Mouse (Mus musculus) megakaryocyte-erythroid progenitor cell, adult 5-6 weeks (primary cell): ENCODE results near the gene Rad51b. TPM values are rescaled to one million over a fixed set of nuclear protein-coding genes. Genes with fewer than 3 reads are reported as not detected.
A peak's percentile ranks its signal among the peaks of the same experiment; 100 is the strongest.

Source experiments
- ATAC-seq: replicated peaks from 2 replicates; pipeline ENCODE4 v1.8.0; 2016; ENCODE audit warnings: mild to moderate bottlenecking, inconsistent platforms; ENCODE audit not compliant: severe bottlenecking, poor library complexity, low FRiP score, low TSS enrichment
- total RNA-seq, 2 experiments: library from RNA; stranded (forward) in 1 of 2; stranded (reverse) in 1 of 2; fragments of 200-1000, 215-1000 nt in 1 of 2; fragments of >200 nt in 1 of 2; fragmentation: Nextera tagmentation in 1 of 2; gene quantifications; 2 replicates each; pipeline ENCODE4 v1.2.3; 2014 to 2017

The Rad51b gene
- total RNA-seq, 2 experiments from 2014 or later: 10.0 to 20.9 TPM

- no peak for ATAC-seq
Observed at GRCm38 (mm10) chr12:79463371-79463770, 166.3 kb downstream of the Rad51b start.

DNA sequence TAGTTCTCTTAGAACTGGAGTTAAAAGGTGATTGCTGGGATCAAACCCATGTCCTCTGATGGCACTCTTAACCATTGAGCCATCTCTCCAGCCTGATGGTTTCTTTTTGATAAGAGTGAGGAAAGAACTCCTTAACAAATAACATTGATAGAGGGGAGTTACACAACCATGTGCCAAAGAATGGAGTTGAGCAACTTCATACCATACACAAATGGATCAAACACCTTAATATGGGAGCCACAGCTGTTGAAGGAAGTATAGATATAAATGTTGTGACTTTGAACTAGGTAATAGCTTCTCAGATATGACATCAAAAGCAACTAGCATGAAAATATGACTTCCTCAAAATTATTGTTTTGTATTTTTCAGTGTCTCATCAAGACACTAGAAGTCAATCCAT lies 173.0 kb downstream of the Rad51b start:
- no peak for ATAC-seq

GRCm38 (mm10) chr12:79471868-79472267 lies 174.8 kb downstream of the Rad51b start:
- ATAC-seq: no peak

DNA sequence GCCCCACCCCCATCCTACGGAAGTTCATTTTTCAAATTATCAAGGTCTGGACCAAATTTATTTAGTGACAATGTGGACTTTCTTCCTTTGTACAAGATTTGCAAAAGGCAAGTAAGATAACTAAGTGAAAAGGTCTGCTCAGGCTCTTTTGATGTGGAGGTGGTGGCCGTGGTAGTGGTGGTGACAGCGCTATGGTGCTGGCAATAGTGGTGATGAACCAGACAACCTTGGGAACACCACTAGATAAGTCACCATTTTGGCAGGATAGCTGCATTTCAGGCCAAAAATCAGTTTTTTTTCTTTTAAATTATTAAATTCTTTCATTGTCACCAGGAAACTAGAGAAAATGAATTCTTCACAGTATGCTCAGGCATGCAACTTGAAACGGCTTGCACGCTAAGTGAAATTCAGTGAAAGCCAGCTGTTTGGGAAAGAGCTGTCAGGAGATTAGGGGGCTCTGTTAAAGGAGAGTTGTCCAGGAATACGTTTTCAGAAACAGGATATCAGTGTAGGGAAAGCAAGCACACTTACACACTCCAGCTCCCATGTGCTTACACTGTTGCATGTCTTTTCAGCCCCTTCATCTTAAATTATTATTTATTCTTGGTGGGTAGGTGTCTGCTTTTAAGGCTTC lies 179.4 kb downstream of the Rad51b start:
- ATAC-seq: no peak

DNA sequence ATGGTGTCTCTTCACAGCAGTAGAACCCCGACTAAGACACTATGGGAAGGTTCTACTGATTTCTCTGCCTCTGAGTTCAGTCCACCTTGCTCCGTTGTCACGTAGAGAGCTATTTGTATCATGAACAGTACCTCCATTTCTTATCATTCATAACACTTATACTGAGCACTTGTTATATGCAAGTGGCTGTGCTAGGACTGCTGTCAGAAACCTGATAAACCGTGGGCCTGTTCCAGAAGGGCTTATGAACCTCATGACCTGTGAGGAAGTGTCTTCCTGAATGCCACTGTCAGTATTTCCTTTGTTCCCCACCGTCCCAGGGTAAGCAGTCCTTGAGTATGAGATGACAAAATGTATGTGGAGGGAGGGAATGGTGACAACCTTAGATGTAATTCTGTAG lies 181.7 kb downstream of the Rad51b start:
- ATAC-seq: no peak

- ATAC-seq: no peak
Observed at GRCm38 (mm10) chr12:79485501-79485900, 188.4 kb downstream of the Rad51b start.

GRCm38 (mm10) chr12:79488590-79489242 lies 191.6 kb downstream of the Rad51b start:
- ATAC-seq: no peak

DNA sequence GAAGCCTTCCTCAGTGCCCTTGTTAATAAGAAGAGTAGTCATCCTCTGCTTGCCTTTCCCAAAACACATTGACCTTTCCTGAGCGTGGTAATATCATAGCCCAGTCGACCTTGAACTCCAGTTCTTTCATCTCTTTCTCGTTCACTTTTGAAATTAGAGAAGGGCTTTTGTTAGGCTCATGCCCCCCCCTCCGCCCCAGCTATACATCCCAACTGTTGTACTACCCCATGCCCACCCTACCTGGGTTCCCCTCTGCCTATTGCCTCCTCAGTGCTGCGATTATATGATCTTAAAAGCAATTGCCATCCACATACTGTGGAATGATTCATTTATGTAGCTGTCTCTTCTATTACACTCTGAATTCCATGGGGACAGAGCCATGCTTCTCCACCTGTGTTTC lies 193.5 kb downstream of the Rad51b start:
- no peak for ATAC-seq

DNA sequence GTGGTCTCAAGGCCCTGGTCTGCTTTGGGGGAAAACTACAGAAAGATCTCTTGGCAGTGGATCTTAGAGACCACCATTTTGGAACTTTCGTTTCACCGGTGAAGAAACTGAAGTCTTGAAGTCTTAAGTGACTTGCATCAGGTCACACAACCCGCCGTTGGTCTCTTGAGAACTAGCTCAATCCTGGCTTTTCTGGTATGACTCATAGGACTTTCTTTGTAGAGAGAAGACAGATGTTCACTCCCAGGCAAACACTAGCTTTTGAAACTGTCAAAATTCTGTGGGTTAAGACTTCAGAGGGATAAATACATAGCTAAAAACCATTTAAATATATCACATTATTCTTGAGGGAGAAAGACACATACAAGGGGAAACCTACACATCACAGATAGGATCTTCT lies 195.1 kb downstream of the Rad51b start:
- ATAC-seq: no peak

DNA sequence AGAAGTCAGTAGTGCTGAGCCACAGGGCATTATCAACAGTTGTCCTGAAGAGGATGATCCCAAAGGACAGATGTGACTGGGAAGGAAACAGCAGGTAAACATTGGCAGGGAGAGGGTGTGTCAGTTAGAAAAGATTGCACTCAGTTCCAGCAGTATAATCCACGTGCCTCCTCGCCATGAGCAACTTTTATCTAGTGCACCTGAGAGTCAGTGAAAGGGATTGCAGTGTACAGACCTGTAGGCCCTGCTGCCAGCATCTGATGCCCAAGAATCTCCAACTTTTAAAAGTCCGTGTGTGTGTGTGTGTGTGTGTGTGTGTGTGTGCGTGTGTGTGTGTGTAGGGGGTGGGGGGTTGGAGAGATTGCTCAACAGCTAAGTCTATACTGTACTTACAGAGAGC lies 195.5 kb downstream of the Rad51b start:
- no peak for ATAC-seq

DNA sequence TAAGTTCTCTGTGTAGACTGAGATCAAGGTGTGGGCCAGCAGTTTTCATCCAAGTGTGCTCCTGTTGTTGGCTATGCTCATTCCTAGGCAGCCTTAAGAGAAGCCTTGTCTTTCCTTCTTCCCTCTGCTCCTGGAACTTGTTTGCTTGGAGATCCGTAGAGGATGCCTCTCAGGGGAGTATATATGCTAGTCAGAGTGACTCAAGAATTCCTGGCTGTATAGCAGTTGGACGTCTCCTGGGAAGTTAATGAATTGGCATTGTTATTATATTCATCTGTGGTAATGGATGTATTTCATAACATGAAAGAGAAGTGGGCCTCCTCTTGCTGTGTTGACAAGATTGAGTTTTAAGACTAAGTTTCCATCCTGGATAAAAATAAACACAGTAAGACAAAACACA lies 196.4 kb downstream of the Rad51b start:
- no peak for ATAC-seq

GRCm38 (mm10) chr12:79498326-79498725 lies 201.2 kb downstream of the Rad51b start:
- no peak for ATAC-seq

DNA sequence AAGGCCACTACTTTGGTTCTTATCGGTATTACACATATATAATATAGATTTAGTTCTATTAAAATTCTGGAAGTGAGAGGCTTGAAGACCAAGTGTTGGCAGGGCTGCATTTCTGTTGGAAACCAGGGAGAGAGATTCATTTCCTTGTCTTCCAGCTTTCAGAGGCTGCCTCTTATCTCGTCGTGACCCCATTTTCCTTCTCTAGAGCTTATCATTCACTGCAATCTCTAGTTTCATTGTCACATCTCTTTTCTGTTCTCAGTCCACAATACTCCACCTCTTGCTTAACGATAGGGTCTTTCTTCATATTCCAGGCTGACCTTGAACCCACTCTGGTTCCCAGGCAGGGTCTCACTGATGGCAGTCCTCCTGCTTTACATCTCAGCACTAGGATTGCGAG lies 202.7 kb downstream of the Rad51b start:
- ATAC-seq: no peak

GRCm38 (mm10) chr12:79501877-79502276 lies 204.8 kb downstream of the Rad51b start:
- ATAC-seq: peak; percentile 70

GRCm38 (mm10) chr12:79502862-79503581 lies 205.9 kb downstream of the Rad51b start:
- no peak for ATAC-seq

- ATAC-seq: no peak
Observed at GRCm38 (mm10) chr12:79503582-79504515, 206.8 kb downstream of the Rad51b start.

- ATAC-seq: no peak
Observed at GRCm38 (mm10) chr12:79504641-79505040, 207.6 kb downstream of the Rad51b start.

DNA sequence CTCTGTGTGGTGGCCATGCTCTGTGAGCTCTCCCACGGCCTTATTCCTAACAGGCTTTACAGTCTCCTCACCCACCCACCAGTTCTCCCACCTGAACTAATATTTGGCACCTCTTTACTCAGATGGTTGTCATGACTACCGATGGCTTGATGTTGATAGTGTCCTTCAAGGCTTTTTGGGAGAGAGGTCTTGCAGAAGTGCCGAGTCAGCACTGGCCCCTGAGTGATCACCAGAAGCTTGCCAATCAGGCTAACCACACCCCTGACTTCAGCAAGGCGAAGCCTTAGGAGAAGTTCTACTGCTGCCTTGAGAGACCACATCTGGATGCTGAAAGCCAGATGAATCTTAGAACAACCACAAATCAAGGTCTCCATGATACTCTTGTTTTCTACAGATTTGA lies 209.3 kb downstream of the Rad51b start:
- no peak for ATAC-seq

DNA sequence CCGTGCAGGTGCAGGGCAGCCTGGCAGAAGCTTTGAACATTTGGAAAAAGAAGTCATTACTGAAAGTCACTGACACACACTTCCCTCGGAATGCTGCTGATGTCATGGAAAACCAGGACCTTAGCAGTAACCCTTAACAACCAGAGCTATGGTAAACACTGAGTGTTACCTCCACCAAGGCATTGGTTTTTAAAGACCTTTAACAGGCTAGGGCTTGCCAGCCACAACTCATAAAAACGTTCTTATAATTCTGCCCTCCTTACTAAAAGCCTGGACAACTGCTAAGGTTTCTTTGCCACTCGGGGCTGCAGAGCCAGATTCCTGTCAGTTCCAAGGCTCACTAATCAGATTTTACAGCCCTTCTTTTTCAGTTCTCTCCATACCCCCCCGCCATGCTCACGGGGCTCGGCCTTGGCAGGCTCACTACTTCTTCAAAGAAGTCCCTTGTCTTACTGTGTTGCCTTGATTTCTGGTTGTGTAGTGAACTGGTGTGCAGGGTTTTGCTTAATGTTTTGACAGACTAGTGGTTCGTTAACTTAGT lies 210.1 kb downstream of the Rad51b start:
- no peak for ATAC-seq
